Mouse (Mus musculus): Measurements from ENCODE around the gene Lrrc4. TPM values are rescaled to one million over a fixed set of nuclear protein-coding genes. Genes with fewer than 3 reads are reported as not detected.
A peak's percentile ranks its signal among the peaks of the same experiment; 100 is the strongest.

Gene Lrrc4
- polyA plus RNA-seq, 1 experiment from 2014 or later: 0.44 TPM

DNA sequence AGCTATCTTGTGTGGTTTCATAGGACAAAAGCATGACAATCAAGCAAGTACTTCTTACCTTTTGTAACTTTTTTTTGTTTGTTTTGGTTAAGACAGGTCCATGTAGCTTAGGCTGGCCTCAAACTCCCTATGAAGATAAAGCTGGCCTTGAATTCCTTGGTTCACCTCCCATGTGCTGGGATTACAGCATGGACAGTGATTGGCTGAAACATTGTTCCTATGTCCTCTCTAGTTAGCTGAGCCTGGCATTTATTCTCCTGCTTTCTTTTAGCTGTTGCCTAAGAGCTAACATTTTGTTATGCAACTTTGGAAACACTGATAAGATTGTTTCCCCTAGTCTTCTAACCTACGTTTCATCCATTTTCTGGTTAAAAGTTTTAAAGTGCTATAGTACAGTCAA lies 93.9 kb downstream of the Lrrc4 start:
- no peak overlapping the region for H3K27ac ChIP-seq
- H3K4me3 ChIP-seq: no peak overlapping the region
- H3K27me3 ChIP-seq: no peaks in the 10 kb centered on the region
- ATAC-seq (ENCODE audit: borderline replicate concordance, extremely low read depth, low FRiP score, low TSS enrichment): no peak
- H3K4me1 ChIP-seq: 0 out of 2 replicates have a peak, but pooled peaks cover 5% of the 10 kb centered on the region
- no peaks in the 10 kb centered on the region for H3K36me3 ChIP-seq
- 53% methylated on average over 1 of the region's 1 CpGs for WGBS
- no peak overlapping the region for H3K9ac ChIP-seq
- no peaks in the 10 kb centered on the region for H3K9me3 ChIP-seq
- no peak overlapping the region for H3K4me2 ChIP-seq

GRCm38 (mm10) chr6:28736665-28737064 lies 94.9 kb downstream of the Lrrc4 start:
- Histone ChIP-seq H3K9me3 (no peaks in the 10 kb centered on the region), H3K27me3 (no peaks in the 10 kb centered on the region), H3K36me3 (no peaks in the 10 kb centered on the region), H3K4me2 (no peak overlapping the region), H3K27ac (no peak overlapping the region), H3K4me1 (0 out of 2 replicates have a peak, but pooled peaks cover 7% of the 10 kb centered on the region), H3K9ac (no peak overlapping the region), H3K4me3 (no peak overlapping the region)
- ATAC-seq (ENCODE audit: borderline replicate concordance, extremely low read depth, low FRiP score, low TSS enrichment): no peak
- 64% methylated on average over 7 of the region's 7 CpGs for WGBS

DNA sequence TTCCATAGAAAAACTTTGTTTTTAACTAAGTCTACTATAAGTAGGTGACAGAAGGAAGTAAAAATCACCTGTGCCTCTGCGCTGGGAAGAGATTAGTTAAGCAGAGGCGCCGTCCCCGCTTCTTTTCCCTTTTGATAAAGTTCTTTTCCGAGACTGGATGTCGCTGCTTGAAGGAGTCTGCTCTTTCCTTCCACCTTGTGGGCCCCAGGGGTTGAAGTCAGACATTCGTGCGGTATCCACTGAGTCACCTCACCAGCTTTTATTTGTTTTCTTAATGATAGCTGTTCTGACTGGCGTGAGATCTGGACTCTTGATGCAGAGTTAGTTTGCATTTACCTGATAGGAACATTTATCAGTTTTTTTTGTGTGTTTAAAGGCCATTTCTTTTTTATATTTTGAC lies 96.4 kb downstream of the Lrrc4 start:
- WGBS: 41% methylated on average over 9 of the region's 9 CpGs

DNA sequence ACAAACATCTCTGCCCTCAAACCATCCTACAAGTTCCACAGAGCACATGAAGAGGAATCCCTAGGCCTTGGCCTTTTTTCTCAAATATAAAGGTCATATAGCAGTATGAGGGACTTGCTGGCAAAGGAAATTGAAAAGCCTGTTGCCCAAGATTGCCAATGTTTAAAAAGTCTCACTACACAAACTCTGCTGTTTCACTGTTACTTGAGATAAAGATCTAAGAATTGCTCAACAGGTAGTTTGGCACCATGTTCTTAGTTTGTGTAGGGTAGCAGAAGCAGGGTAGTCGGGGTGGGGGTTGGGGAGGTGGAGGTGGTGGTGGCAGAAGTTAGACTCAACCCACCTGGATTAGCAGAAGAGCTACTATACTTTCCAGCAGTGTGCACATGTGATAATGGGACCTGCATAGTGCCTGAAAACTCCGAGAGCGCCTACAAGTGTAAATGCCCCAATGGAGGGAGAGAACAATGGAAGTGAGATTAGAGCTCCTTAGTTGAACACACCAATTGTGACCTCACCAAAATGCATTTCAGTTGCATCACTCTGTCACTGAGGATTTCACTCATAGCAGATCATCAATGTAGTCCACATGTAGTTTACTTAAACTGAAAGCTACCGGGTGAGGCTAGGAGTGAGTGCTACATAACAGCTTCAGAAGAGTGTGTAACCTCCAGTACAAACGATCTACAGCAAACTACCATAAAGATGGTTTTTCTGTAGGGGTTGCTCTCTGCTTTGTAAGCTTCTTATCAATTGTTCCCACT lies 97.5 kb downstream of the Lrrc4 start:
- no peak for ATAC-seq (ENCODE audit: borderline replicate concordance, extremely low read depth, low FRiP score, low TSS enrichment)
- peaks cover 14% of the 10 kb centered on the region; the same call in 1 of the 2 replicates for H3K4me1 ChIP-seq
- 60% methylated on average over 5 of the region's 5 CpGs for WGBS
- H3K27ac ChIP-seq: no peak overlapping the region
- no peaks in the 10 kb centered on the region for H3K27me3 ChIP-seq
- H3K4me2 ChIP-seq: no peak overlapping the region
- no peak overlapping the region for H3K4me3 ChIP-seq
- H3K36me3 ChIP-seq: no peaks in the 10 kb centered on the region
- no peak overlapping the region for H3K9ac ChIP-seq
- no peaks in the 10 kb centered on the region for H3K9me3 ChIP-seq

More for the DNA sequence above, 96.4 kb downstream of the Lrrc4 start:
- Histone ChIP-seq H3K27ac (no peak overlapping the region), H3K4me3 (no peak overlapping the region), H3K4me1 (0 out of 2 replicates have a peak, but pooled peaks cover 7% of the 10 kb centered on the region), H3K36me3 (no peaks in the 10 kb centered on the region), H3K4me2 (no peak overlapping the region), H3K9ac (no peak overlapping the region), H3K27me3 (no peaks in the 10 kb centered on the region), H3K9me3 (no peaks in the 10 kb centered on the region)
- ATAC-seq (ENCODE audit: borderline replicate concordance, extremely low read depth, low FRiP score, low TSS enrichment): no peak

DNA sequence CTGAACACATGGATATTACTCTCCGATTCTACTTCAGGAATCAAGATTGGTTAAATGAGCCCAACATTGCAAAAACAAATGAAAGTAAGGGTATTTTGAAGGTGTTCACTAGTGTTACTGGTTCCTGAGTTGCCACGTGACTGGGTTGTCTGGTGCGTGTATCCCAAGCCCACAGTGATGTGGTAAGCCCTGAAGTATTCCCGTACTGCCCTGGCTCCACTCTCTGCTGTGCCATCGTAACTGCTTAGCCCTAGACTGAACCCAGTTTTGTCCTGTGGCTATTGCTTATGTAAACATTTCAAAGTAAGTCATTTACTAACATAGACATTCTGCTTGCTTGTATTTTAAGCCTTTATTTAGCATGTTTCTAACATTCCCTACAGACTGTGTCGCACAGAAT lies 100.3 kb downstream of the Lrrc4 start:
- Histone ChIP-seq H3K27me3 (no peaks in the 10 kb centered on the region), H3K4me3 (no peak overlapping the region), H3K36me3 (no peaks in the 10 kb centered on the region), H3K9ac (no peak overlapping the region), H3K4me1 (peaks cover 15% of the 10 kb centered on the region; the same call in 1 of the 2 replicates), H3K27ac (no peak overlapping the region), H3K4me2 (no peak overlapping the region), H3K9me3 (no peaks in the 10 kb centered on the region)
- ATAC-seq (ENCODE audit: borderline replicate concordance, extremely low read depth, low FRiP score, low TSS enrichment): no peak
- 69% methylated on average over 6 of the region's 6 CpGs for WGBS

- Histone ChIP-seq H3K4me2 (no peak overlapping the region), H3K4me1 (peaks cover 15% of the 10 kb centered on the region; the same call in 1 of the 2 replicates), H3K27me3 (no peaks in the 10 kb centered on the region), H3K9ac (no peak overlapping the region), H3K4me3 (no peak overlapping the region), H3K9me3 (no peaks in the 10 kb centered on the region), H3K27ac (no peak overlapping the region), H3K36me3 (0 out of 2 replicates have a peak, but pooled peaks cover 3% of the 10 kb centered on the region)
- 25% methylated on average over 2 of the region's 2 CpGs for WGBS
- ATAC-seq (ENCODE audit: borderline replicate concordance, extremely low read depth, low FRiP score, low TSS enrichment): no peak
These were observed 101.9 kb downstream of the Lrrc4 start for GRCm38 (mm10) chr6:28729649-28730048.

DNA sequence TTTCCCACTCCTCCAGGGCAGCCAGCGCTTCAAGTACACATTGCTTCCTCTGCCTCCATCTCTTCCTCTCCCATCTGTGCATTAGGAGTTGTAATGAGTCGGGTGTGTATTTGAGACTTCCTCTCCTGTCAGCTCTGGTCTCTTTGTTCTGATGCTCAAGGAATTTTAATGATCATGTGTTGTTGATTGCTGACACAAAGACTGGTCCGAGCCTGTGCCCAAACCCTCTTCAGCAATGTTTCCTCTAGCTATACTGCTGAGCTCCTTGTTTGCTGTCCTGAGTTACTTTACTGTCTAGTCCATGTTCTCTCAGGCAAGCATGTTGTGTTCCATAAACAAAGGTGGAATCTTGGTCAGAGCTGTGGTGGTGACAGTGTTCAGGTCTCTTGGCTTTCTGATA lies 102.3 kb downstream of the Lrrc4 start:
- no peak overlapping the region for H3K4me2 ChIP-seq
- no peaks in the 10 kb centered on the region for H3K9me3 ChIP-seq
- H3K27me3 ChIP-seq: no peaks in the 10 kb centered on the region
- H3K4me3 ChIP-seq: no peak overlapping the region
- peaks cover 11% of the 10 kb centered on the region; the same call in 1 of the 2 replicates for H3K4me1 ChIP-seq
- H3K9ac ChIP-seq: no peak overlapping the region
- H3K36me3 ChIP-seq: 0 out of 2 replicates have a peak, but pooled peaks cover 3% of the 10 kb centered on the region
- ATAC-seq (ENCODE audit: borderline replicate concordance, extremely low read depth, low FRiP score, low TSS enrichment): 0 out of 2 replicates have a peak, but pooled peaks have one; percentile 39
- 24% methylated on average over 3 of the region's 3 CpGs for WGBS
- no peak overlapping the region for H3K27ac ChIP-seq

DNA sequence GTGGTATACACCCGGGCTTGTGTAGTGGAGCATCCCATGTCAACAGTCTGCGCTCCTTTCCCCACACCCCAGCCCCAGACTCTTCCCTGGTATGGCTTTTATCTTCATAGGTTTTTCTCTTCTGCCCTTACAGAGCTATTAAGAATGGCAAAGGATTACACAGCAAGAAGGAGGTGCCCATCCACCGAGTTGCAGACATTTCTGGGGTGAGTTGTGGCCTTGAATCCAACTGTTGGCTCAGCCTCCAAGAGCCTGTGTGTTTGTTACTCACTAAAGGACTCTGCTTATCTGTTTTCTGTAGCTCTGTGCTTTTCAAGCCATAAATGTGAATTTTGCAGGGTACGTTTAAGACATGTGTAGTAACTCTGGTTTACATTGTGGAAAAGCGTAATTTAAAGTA lies 106.8 kb downstream of the Lrrc4 start:
- H3K9me3 ChIP-seq: no peaks in the 10 kb centered on the region
- no peak overlapping the region for H3K9ac ChIP-seq
- H3K27ac ChIP-seq: no peak overlapping the region
- H3K4me1 ChIP-seq: peaks cover 16% of the 10 kb centered on the region; the same call in 1 of the 2 replicates
- H3K4me3 ChIP-seq: no peak overlapping the region
- H3K36me3 ChIP-seq: 0 out of 2 replicates have a peak, but pooled peaks cover 3% of the 10 kb centered on the region
- H3K4me2 ChIP-seq: no peak overlapping the region
- H3K27me3 ChIP-seq: no peaks in the 10 kb centered on the region
- no peak for ATAC-seq (ENCODE audit: borderline replicate concordance, extremely low read depth, low FRiP score, low TSS enrichment)
- WGBS: 78% methylated on average over 5 of the region's 5 CpGs

DNA sequence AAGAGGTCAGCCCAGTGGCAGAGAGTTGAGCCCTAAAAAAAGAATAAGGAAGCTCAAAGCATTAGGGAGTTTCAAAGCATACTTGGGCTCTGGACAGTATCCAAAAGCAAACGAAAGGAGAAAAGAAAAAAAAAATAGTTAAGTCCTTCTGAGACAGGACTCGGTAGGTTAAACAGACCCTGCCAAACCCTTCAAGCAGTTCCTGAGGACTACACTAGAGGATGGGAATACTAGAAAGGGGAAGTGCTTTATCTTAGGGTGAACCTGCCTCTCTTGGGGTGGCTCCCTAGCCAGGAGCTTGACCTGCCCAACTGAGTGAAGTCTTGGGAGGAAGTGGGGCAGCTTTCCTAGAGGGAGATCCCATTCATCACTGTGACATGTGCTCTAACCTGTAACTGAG lies 108.5 kb downstream of the Lrrc4 start:
- H3K27me3 ChIP-seq: no peaks in the 10 kb centered on the region
- no peak overlapping the region for H3K4me2 ChIP-seq
- no peak overlapping the region for H3K9ac ChIP-seq
- no peak overlapping the region for H3K4me3 ChIP-seq
- 4% methylated on average over 2 of the region's 2 CpGs for WGBS
- 0 out of 2 replicates have a peak, but pooled peaks cover 3% of the 10 kb centered on the region for H3K36me3 ChIP-seq
- H3K9me3 ChIP-seq: no peaks in the 10 kb centered on the region
- H3K4me1 ChIP-seq: peaks cover 8% of the 10 kb centered on the region; the same call in 1 of the 2 replicates
- no peak overlapping the region for H3K27ac ChIP-seq
- ATAC-seq (ENCODE audit: borderline replicate concordance, extremely low read depth, low FRiP score, low TSS enrichment): no peak

- H3K4me1 ChIP-seq: peaks cover 8% of the 10 kb centered on the region; the same call in 1 of the 2 replicates
- H3K27me3 ChIP-seq: no peaks in the 10 kb centered on the region
- no peak overlapping the region for H3K9ac ChIP-seq
- no peak for ATAC-seq (ENCODE audit: borderline replicate concordance, extremely low read depth, low FRiP score, low TSS enrichment)
- no peak overlapping the region for H3K4me2 ChIP-seq
- 71% methylated on average over 9 of the region's 9 CpGs for WGBS
- H3K27ac ChIP-seq: no peak overlapping the region
- H3K36me3 ChIP-seq: no peaks in the 10 kb centered on the region
- no peak overlapping the region for H3K4me3 ChIP-seq
- H3K9me3 ChIP-seq: no peaks in the 10 kb centered on the region
These were observed 111.0 kb downstream of the Lrrc4 start for GRCm38 (mm10) chr6:28720391-28721171.

- H3K27me3 ChIP-seq: no peaks in the 10 kb centered on the region
- H3K4me2 ChIP-seq: no peak overlapping the region
- no peaks in the 10 kb centered on the region for H3K36me3 ChIP-seq
- H3K27ac ChIP-seq: no peak overlapping the region
- no peak overlapping the region for H3K9ac ChIP-seq
- peaks cover 4% of the 10 kb centered on the region; the same call in 1 of the 2 replicates for H3K4me1 ChIP-seq
- H3K4me3 ChIP-seq: no peak overlapping the region
- no peak for ATAC-seq (ENCODE audit: borderline replicate concordance, extremely low read depth, low FRiP score, low TSS enrichment)
- WGBS: 31% methylated on average over 4 of the region's 4 CpGs
- no peaks in the 10 kb centered on the region for H3K9me3 ChIP-seq
These were observed 113.7 kb downstream of the Lrrc4 start for GRCm38 (mm10) chr6:28717845-28718237.

Data from lung, embryonic 15.5 days (tissue).